Mouse (Mus musculus): Measurements from ENCODE around the gene Olfr1306. TPM values are rescaled to one million over a fixed set of nuclear protein-coding genes. Genes with fewer than 3 reads are reported as not detected.

Gene Olfr1306
- polyA plus RNA-seq (2016; fragmentation: Nextera tagmentation; extraction: Ambion mirVana) = not detected in 2 replicates

GRCm38 (mm10) chr2:111916171-111916570 lies at the start of gene Olfr1306:
Olfr1306 (minus strand) TSS chr2:111916271.
- Histone ChIP-seq H3K4me1 (replicated peaks) (no peaks in the 10 kb centered on the region), H3K36me3 (no peaks in the 10 kb centered on the region), H3K27ac (ENCODE audit: poor library complexity, severe bottlenecking) (no peak within 1 kb of the TSS), H3K9me3 (replicated peaks) (peaks cover 8% of the 10 kb centered on the region), H3K27me3 (replicated peaks) (no peaks in the 10 kb centered on the region), H3K4me2 (no peak within 1 kb of the TSS), H3K9ac (no peak within 1 kb of the TSS), H3K4me3 (no peak within 1 kb of the TSS)
- 76% methylated on average over 1 of the region's 1 CpGs for WGBS
- no peak for ATAC-seq (ENCODE audit: insufficient number of reproducible peaks, low FRiP score)

GRCm38 (mm10) chr2:111964844-111965243 lies 48.8 kb upstream of the Olfr1306 start, which contains the start of gene Olfr1308:
Olfr1308 (minus strand) TSS chr2:111964944.
- Histone ChIP-seq H3K4me2 (no peak within 1 kb of the TSS), H3K9ac (no peak within 1 kb of the TSS), H3K27me3 (replicated peaks) (no peaks in the 10 kb centered on the region), H3K4me1 (replicated peaks) (no peaks in the 10 kb centered on the region), H3K4me3 (no peak within 1 kb of the TSS), H3K27ac (ENCODE audit: poor library complexity, severe bottlenecking) (no peak within 1 kb of the TSS), H3K9me3 (replicated peaks) (no peaks in the 10 kb centered on the region), H3K36me3 (no peaks in the 10 kb centered on the region)
- ATAC-seq (ENCODE audit: insufficient number of reproducible peaks, low FRiP score) = no peak
- WGBS = 44% methylated on average over 1 of the region's 1 CpGs

- Histone ChIP-seq H3K27ac (ENCODE audit: poor library complexity, severe bottlenecking) (no peak within 1 kb of the TSS), H3K4me3 (no peak within 1 kb of the TSS), H3K9me3 (replicated peaks) (no peaks in the 10 kb centered on the region), H3K9ac (no peak within 1 kb of the TSS), H3K4me2 (no peak within 1 kb of the TSS), H3K4me1 (replicated peaks) (no peaks in the 10 kb centered on the region), H3K27me3 (replicated peaks) (no peaks in the 10 kb centered on the region), H3K36me3 (no peaks in the 10 kb centered on the region)
- no peak for ATAC-seq (ENCODE audit: insufficient number of reproducible peaks, low FRiP score)
- WGBS = 62% methylated on average over 1 of the region's 1 CpGs
Observed at GRCm38 (mm10) chr2:111949340-111949739, 33.3 kb upstream of the Olfr1306 start, which contains the start of gene Olfr1307. Olfr1307 (minus strand) TSS chr2:111949440.

- no peak for ATAC-seq (ENCODE audit: insufficient number of reproducible peaks, low FRiP score)
- 74% methylated on average over 2 of the region's 2 CpGs for WGBS
- H3K36me3 ChIP-seq = no peaks in the 10 kb centered on the region
- no peak within 1 kb of the TSS for H3K4me2 ChIP-seq
- no peak within 1 kb of the TSS for H3K9ac ChIP-seq
- H3K4me3 ChIP-seq = no peak within 1 kb of the TSS
- H3K27me3 ChIP-seq (replicated peaks) = no peaks in the 10 kb centered on the region
- H3K9me3 ChIP-seq (replicated peaks) = 0 out of 2 replicates have a peak, but pooled peaks cover 3% of the 10 kb centered on the region
- H3K27ac ChIP-seq (ENCODE audit: poor library complexity, severe bottlenecking) = no peak within 1 kb of the TSS
- H3K4me1 ChIP-seq (replicated peaks) = no peaks in the 10 kb centered on the region
Observed at GRCm38 (mm10) chr2:111877049-111877448, 39.0 kb downstream of the Olfr1306 start, which contains the start of gene Olfr1305. Olfr1305 (minus strand) TSS chr2:111877149.

Other genes starting within 250 kb of the Olfr1306 start
- gene Olfr1301, start 165.3 kb downstream of the Olfr1306 start, polyA plus RNA-seq (2016; fragmentation: Nextera tagmentation; extraction: Ambion mirVana) = not detected in 2 replicates
- not detected in 2 replicates for gene Olfr1302, start 138.8 kb downstream of the Olfr1306 start, polyA plus RNA-seq (2016; fragmentation: Nextera tagmentation; extraction: Ambion mirVana)
- not detected in 2 replicates for gene Olfr1303, start 95.9 kb downstream of the Olfr1306 start, polyA plus RNA-seq (2016; fragmentation: Nextera tagmentation; extraction: Ambion mirVana)
- not detected in 2 replicates for gene Olfr1305, start 39.1 kb downstream of the Olfr1306 start, polyA plus RNA-seq (2016; fragmentation: Nextera tagmentation; extraction: Ambion mirVana)
- gene Olfr1307, start 33.2 kb upstream of the Olfr1306 start, polyA plus RNA-seq (2016; fragmentation: Nextera tagmentation; extraction: Ambion mirVana) = 0.01 TPM in 1 of 2 replicates, not detected in the other
- gene Olfr1308, start 48.7 kb upstream of the Olfr1306 start, polyA plus RNA-seq (2016; fragmentation: Nextera tagmentation; extraction: Ambion mirVana) = not detected in 2 replicates
- gene Olfr1309, start 74.0 kb upstream of the Olfr1306 start, polyA plus RNA-seq (2016; fragmentation: Nextera tagmentation; extraction: Ambion mirVana) = not detected in 2 replicates
- gene Olfr1310, start 96.4 kb upstream of the Olfr1306 start, polyA plus RNA-seq (2016; fragmentation: Nextera tagmentation; extraction: Ambion mirVana) = not detected in 2 replicates
- gene Olfr1311, start 108.1 kb upstream of the Olfr1306 start, polyA plus RNA-seq (2016; fragmentation: Nextera tagmentation; extraction: Ambion mirVana) = not detected in 2 replicates
- not detected in 2 replicates for gene Olfr1312, start 134.0 kb upstream of the Olfr1306 start, polyA plus RNA-seq (2016; fragmentation: Nextera tagmentation; extraction: Ambion mirVana)
- not detected in 2 replicates for gene Olfr1313, start 161.6 kb upstream of the Olfr1306 start, polyA plus RNA-seq (2016; fragmentation: Nextera tagmentation; extraction: Ambion mirVana)
- not detected in 2 replicates for gene Olfr1314, start 180.5 kb upstream of the Olfr1306 start, polyA plus RNA-seq (2016; fragmentation: Nextera tagmentation; extraction: Ambion mirVana)
- gene Olfr1315-ps1, start 199.2 kb upstream of the Olfr1306 start, polyA plus RNA-seq (2016; fragmentation: Nextera tagmentation; extraction: Ambion mirVana) = not detected in 2 replicates
- not detected in 2 replicates for gene Olfr1316, start 218.7 kb upstream of the Olfr1306 start, polyA plus RNA-seq (2016; fragmentation: Nextera tagmentation; extraction: Ambion mirVana)
- gene Olfr1317, start 224.1 kb upstream of the Olfr1306 start, polyA plus RNA-seq (2016; fragmentation: Nextera tagmentation; extraction: Ambion mirVana) = not detected in 2 replicates
- not detected in 2 replicates for gene Olfr1318, start 237.9 kb upstream of the Olfr1306 start, polyA plus RNA-seq (2016; fragmentation: Nextera tagmentation; extraction: Ambion mirVana)

Measured in heart, embryonic 12.5 days (tissue).